Mouse (Mus musculus): ENCODE measurements at regions not wholly inside any gene's neighbourhood (a gene's known extent, or its start where the extent isn't known, plus 50 kb on each side); places are given as distances from the start of the nearest gene placed in this dataset.

GRCm38 (mm10) chr6:103318677-103319359 is 191.6 kb upstream of the Chl1 start:
- TF ChIP-seq POLR2A (IDR thresholded peaks at IDR 0.05; ENCODE audit: low read depth, low read length) (no peak), CTCF (IDR thresholded peaks at IDR 0.05; ENCODE audit: extremely low read depth, insufficient read length, insufficient replicate concordance, low read depth, low read length) (no peak)
